Mouse (Mus musculus) adrenal gland, adult 2 months (tissue): ENCODE measurements at regions not wholly inside any gene's neighbourhood (a gene's known extent, or its start where the extent isn't known, plus 50 kb on each side); places are given as distances from the start of the nearest gene placed in this dataset.

ENCODE experiments used
- DNase-seq: peaks from one replicate; pipeline ENCODE4 v3.0.0; 2021

DNA sequence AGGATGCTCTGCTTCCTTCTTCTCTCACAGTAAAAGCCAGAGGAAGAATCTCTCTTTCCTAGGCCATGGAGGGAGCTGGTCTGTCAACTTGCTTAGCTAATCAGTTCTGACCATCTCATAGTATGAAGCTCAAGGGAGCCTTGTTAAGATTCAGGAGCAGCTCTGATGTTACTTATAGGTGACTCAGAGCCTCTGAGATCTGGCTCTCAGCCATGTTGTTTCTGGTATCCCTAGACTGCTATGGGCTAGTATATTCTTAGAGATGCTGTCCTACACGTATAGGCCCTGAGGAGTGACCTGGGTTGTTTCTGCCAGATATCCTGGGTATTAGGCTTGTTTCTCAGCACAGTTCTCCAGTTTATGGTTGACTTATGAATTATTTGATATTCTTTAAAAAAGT lies 160.9 kb downstream of the 4930564D02Rik start:
- no peak for DNase-seq

DNA sequence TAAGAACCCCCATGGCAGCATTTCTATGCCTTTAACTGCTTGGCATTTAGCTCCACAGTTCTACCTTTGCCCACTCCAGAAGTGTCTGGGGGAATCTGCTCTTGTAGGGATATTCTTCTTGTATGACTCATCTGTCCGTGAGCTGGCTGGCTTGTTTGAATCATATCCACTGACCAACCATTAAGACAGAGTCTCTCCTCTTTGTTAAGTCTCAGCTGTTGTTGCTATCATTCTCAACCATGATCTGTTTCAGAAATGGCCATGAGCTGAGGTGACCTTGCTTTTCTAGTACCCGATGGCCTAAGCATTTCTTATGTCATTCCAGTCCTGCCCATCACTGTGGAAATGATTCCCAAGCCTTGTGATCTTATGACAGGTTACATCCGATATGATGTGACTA lies 161.8 kb downstream of the 4930564D02Rik start:
- peak; percentile 34 for DNase-seq

DNA sequence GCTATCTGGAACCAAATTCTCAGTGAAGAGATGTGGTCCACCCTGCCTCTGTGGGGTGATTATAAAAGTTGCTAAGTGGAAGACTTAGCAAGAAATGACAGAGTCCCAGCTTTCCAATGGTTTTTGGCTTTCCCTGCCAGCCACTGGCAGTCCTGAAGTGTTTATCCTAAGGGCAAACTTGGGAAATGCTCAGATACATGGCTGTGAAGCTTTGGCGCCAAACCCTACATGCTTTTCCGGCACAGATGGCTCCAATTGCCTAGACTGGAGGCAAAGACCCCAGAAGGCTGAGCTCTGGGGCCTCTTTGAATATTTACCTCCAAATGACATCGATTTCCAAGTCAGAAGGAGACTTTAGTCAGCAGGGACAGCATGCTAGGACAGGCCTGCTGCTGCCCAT lies 174.4 kb downstream of the 4930564D02Rik start:
- no peak for DNase-seq

DNA sequence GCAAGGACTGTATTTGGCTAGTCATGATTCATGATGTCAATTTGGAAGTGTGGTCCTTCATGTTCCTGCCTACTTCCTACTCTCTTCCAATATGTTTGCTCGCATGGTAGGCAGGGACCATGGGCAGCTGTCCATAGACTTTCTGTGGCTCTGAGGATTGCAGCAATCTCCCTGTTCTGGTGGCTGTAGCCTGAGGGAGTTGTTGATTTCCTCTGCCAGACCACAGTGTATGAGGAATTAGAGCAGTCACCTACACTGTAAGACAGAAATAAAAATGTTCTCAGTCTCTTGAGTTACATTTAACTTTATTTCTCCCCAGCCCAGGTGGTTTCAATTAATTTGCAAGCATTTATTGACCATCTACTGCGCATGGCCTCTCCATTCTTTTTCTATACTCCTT lies 190.5 kb downstream of the 4930564D02Rik start:
- peak; percentile 1 for DNase-seq

DNA sequence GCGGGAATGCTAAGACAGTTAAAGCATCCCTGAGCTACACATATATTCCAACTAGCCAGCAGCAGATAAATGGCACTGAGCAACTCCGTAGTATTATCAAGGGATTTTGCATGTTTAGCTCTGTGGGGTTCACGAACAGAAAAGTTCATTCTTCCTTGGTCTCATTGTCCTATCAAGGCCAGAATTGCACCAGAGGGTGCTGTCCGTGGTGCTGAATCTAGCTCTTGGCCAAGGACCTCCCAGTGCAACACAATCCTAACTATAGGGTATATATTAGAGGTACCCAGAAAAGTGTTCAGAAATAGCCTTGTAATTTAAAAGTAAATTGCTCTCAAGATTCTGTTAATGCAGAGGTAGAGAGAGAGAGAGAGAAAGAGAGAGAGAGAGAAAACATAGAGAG lies 176.9 kb upstream of the Kcnd3 start:
- DNase-seq: peak; percentile 38

DNA sequence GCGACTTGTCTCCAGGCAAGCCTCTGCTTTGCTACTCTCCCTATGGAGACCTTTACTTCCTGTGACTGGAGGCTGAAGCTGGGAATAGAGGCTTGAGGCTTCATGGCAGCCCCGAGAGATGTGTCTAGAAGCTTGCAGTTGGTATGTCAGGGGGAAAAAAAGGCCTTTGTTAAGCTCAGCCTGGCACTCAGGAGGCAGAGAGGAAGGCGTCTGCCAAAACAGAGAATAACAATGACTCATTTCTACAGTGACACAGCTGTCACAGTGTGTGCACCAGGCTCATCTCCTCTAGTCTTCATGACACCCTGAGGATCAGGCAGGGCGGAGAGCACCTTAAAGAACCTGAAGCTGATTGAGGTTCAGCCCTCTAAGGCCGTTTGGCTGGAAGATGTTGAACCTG lies 171.2 kb upstream of the Kcnd3 start:
- DNase-seq: no peak

DNA sequence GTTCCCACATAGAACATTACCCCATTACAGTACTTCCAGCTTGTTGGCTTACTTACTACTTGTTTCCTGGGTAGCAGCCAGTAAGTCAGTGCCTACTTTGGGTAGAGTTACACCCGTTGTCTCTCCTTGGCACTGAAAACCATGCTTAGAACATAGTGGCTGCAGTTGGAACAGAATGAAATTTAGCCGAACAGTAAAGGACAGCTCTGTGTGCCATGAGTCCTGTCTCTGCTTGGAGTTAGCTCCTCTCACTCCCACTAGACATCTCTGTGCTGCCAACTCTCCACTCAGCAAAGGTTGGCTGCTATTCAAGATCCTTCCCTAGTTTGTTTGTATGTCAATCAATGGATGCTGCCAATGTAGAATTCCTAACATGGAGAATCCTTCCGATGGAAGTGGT lies 170.4 kb upstream of the Kcnd3 start:
- no peak for DNase-seq

DNA sequence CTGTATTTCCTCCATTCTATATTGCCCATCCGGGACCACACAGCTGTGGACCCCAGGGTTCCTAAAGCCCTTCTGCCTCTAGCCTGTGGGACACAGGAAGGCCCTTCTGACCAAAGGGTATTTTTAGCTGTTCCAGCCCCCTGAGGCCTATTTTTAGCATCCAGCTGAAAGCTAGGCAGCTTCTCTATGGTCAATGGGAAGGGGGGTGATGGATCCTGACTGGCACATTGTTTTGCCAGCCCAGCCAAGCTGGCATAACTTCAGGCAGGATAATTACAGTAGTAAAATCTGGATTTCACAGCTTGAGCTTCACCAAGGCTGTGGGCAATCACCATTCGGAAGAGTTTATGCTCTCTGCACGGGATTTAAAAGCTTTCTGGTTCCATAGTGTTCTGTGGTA lies 153.9 kb upstream of the Kcnd3 start:
- no peak for DNase-seq

DNA sequence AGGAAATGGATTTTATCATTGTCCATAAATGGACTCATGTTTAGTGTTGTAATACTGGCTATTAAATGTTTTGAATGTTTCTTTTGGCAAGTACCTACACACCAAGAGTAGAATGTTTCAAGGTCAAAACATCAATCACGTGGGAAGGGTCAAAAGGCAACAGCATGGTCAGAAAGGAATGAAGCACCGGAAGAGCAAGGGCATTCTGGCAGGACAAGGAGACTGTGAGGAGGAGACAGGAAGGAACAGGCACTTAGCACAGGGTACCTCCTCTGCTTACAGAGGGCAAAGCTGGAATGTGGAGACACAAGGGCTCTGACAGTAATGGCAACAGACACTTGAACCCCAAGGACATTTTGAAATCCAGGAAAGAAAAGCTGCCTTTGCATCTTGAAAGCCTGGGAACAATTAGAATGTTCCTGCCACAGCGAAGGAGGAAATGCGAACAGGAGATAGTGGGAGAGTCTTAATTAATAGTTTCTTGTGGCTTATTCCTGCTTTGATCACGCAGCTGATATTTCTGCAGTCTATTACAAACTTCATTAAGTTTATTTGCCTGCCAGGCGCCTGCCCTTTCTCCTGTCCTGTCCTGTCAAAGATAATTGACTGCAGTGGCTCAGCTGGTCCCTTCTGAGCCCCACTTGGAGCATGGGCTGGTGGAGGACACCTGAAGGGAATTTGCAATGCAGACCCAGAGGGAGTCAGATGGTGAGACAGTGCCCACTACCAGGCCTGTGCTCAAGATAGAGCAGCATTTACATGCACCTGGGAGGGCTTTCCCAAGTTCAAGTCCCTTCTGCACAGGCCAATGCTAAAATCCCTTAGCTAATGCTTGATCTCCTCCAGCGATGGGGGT lies 151.2 kb upstream of the Kcnd3 start:
- no peak for DNase-seq

DNA sequence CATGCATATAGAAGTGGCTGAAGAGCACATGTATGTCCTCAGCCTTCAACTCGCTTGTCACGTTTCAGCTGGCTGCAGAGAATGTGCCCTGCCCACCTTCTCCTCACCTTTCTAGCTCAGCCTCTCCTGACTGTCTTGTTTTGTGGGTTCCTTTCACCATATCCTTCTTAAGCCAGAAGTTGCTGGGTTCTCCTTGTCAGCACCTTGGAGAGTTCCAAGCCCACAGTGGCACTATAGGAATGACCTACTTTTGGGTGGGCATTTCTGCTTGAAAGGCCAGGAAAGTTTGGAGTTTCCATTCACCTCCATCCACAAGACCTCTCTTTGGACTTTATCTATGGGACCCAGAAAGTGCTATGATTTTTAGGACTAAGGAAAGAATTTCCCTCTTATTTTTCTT lies 144.5 kb upstream of the Kcnd3 start:
- DNase-seq: no peak

DNA sequence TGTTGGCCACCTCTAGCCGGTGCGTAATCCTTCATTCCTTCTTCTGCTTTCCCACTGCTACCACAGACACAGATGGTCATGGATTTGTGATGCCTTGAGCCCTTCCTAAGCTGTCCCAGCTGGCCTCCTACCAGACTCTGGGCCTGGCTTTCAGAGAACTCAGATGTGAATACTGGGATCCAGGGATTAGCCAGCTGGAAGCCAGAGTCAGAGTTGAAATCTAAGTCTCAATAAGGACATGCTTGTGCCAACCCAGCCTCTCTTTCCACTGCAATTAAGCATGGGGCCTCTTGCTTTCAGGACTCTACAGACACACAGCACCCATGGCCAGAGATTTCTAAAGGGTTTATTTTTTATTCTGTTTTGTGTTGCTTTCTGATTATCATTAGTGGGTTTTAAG lies 143.1 kb upstream of the Kcnd3 start:
- DNase-seq: no peak

DNA sequence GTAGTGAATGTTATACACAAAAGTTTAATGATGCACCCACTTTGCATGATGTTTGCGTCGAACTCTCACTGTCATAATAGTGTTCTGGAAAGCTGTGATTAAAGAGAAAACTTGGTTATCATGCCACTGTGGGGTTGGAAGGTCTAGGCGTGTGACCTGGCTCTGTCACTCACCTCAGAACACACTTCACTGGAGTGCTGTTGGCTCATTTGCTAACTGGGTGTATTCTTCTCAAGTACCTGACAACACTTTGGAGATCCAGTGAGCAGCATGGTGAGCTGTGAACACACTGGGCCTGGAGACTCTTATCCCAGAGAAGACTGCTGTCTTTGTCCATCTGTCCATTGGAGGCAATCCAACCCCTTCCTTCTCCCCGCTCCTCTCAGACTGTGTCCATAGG lies 98.9 kb upstream of the Kcnd3 start:
- no peak for DNase-seq

DNA sequence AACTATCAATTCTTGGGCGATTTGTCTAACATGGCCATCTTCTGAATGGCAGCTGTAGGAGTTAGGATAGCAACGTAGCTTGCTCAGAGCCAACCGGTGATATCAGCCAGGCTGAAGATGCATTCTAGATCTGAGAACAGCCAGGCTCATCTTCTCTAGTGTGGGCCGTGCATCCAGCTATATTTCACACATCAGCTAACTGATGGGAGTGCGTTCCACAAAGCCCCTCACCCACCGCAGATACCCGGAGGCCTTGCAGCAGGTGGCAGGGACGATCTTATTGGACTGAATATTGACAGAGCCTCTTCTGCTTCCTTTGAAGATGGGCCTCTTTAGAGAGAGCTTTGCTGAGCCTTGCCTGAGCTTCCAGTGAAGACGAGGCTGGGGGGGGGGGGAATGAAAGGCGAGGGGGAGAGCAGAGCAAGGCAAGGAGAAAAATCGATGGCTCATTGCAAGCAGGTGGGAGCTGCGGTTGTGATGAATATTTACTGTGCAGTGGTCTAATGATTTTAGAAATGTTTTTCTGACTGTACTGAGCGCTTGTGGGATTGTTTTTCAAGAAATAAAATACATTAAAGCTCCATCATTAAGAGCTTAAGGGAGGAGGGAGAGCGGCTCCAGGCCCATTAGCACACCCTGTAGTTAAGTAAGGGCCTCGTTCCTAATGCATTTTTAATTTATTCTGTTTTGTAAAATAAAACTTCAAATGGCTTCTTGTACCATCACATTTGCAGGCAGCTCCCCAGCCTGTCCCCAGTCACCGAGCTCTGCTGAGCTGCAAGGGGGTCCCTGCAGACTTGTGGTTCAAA lies 97.8 kb upstream of the Kcnd3 start:
- no peak for DNase-seq

DNA sequence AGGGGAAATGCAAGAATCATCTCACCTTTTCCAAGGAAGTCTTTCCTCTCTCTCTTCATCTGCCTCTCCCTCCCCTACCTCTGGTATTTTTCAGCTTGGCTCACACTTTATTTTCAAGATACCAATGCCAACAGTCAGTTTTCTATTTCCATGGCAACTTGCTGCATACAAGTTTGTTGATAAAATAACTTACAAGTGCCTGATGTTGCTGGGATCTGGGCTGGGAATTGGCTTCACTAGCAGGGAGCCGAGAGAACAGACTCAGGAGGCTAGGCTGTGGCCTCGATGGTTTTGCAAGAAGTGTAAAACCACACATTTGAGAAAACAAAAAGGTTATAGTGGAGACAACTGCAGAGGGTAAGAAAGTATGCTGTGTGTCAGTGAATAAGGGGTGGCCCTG lies 94.6 kb upstream of the Kcnd3 start:
- no peak for DNase-seq

DNA sequence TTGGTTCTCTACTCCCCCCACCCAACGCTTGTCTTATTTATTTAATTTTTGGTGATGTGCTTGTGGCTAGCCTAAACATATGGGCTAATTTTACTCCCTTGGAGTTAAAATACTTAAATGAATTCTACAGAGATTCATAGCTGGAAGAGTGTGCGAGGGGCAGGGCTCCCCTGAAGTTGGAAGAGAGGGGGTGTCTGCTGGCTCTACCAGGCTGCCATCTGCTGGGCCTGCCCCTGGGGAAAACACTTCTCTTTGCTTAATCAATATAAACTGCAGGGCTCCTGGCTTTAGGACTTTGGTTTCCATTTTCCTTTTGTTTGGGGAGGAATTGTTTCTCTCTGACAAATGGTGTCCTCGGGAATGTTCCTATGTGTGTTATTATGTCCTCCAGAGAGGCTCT lies 92.5 kb upstream of the Kcnd3 start:
- DNase-seq: no peak

DNA sequence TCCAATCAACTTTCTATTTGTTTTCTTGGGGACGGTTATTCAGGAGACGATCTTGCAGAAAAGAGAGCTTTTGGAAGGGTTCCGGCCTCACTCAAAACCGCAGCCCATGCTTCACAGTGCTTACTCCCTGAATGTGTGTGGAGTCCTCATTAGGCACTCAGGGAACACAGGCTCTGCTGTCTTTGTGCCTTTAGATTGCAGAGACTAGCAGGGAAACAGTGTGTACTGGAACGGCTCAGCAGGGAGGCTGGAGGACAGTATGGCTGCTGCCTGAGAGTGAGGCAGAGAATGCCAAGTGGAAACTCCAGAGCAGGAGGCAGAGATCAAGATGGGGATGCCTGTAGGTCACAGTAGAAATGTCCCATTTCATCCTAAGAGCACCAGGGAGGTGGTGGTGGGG lies 87.4 kb upstream of the Kcnd3 start:
- DNase-seq: no peak

DNA sequence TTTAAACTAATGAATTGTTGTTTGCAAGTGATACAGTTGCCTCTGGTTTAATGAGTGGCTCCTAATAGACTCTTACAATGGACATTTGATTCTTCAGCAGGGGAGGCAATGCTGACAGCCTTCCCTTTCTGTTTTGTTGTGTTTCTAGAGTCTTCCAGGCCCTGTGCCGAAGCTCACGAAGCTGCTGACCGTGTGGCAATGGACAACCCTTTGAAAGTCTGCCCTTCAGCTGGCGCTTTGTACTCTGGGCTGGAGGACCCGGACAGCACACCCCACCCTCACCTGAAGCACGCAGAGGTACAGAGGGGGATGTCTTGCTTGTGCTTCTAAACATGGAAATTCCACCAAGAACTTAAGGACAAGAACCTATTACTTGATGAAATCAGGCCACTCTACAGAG lies 85.3 kb upstream of the Kcnd3 start:
- DNase-seq: no peak

DNA sequence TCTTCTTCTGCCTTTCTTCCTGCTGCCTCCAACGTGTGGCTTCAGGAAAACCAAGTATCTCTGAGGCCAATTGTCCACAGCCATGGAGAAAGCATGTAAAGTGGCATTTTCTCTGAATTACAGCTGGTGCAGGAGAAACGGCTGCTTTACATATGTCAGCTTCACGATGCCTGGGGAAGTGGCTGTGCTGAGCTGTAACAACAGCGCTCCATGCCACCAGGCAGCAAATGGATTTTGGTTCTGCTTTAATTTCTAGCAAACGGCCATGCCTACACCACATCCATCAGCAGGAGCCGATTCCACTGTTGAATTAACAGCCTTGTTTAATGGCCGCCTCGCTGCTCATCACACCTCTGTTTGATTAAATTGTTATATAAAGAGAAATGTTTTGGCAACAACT lies 84.2 kb upstream of the Kcnd3 start:
- no peak for DNase-seq

DNA sequence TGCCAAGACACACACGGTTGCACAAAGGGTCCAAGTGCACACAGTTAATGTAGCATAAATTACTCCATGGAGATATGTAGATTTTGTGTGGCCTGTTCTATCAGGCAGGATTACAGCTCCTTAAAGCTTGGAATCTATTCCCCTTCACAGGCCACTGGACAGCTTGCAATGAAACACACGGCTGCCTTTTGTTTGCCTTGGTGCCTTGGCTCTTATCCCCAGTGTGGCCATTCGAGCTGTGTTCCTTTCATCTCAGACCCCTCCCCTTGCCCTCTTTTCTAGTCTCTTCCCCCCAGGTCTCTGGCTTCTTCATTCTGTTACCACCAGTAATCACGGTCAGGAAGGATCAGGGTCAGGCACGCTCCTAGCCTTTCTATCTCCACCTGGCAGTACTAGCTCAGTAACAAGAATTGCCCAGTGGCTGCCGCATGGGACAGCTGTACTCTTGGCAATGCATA lies 79.7 kb upstream of the Kcnd3 start:
- no peak for DNase-seq

DNA sequence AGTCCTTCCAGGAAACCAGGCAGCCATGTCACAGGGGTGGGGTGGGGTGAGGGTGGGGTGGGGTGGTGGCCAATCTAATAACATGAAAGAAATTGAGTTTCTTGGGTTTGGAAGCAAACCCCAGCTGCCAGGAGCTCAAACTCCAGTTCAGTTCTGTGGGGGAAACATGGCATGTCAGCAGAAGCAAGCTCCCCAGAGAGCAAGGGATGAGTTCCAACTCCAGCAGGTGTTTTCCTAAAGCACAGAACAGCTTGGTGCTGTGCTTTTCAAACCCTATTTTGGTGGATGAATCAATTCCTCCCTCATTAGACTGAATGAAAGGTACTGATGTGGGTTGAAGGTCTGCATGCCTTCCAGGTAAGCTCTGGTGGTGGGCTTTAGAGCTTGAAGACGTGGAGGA lies 77.8 kb upstream of the Kcnd3 start:
- no peak for DNase-seq

DNA sequence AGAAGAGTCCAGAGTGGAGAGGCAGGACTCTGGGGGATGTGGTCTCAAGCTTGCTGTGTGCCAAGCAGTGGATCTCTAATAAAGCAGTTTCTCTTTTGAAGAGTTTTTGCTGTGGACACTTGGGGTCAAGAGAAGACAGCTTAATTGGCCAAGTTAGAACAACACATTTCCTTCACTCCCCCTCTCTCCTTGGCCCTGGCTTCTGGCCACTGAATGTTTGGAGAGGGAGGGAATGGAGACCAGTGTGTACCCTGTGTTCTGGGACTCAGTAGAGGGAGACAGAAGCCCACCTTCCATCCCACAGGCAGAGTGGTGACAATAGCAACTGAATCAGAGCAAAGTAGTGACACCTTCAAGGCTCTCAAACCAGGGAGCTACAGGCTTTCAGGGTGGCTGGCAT lies 77.3 kb upstream of the Kcnd3 start:
- DNase-seq: no peak

DNA sequence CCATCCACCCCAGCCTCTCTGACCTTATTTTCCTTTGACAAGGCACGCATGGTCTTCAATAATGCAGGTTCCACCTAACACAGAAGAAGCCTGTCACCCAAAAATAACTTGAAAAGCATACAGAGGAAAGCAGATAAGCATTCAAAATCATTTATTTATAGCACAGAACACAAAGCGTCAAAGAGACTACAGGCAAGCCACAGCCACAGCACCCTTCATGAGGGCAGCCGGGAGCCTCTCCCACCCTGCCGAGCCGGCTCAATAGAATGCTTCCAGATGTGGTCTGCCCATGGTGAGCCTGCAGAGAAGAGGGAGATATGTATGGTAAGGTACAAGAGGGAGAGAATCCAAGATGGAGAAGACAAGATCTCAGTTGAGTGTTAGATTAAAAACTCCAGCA lies 76.7 kb upstream of the Kcnd3 start:
- DNase-seq: no peak

DNA sequence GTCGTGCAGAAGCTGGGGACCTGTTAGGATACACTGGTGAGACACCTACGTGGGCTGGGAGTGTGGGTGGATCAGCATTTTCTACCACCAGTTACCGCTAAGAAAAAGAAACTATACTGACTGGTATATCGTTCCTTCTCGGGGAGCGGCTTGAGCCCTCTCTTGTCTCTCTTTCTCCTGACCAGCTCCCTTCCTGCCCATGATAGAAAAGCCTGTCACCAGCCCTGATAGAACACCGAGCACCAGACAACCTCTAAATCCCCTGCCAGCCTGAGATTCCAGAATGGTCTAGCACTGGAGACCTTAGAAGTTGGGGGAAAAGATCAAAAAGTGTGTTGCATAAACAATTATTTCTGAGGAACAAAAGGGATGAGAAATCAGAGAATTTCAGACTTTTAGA lies 76.3 kb upstream of the Kcnd3 start:
- no peak for DNase-seq

DNA sequence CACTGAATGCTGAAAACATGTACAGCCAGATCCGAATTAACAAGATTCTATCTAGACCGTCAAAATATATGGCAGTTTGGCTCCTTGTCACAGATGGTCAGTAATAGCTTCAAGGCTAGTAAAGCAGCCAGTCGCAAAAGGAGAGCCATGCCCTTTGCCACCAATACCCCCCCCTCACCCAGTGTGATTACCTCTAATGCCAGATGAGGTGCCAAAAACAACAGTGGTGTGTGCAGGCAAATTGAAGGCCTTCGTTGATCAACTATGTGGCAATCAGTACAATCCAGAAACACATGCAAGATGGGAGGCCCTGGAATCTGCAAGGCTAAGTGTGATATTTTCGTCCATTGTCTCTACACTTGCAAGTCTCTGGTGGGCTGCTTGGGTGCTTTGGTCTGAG lies 75.8 kb upstream of the Kcnd3 start:
- peak; percentile 11 for DNase-seq
